Mouse (Mus musculus): Measurements from ENCODE around the gene Med27. TPM values are rescaled to one million over a fixed set of nuclear protein-coding genes. Genes with fewer than 3 reads are reported as not detected.
"Not testable (repeated sequence)": the region's sequence is repeated elsewhere in the genome, so short reads cannot be mapped to it uniquely, and the experiment has no call there.

The Med27 gene
- polyA plus RNA-seq, 1 experiment from 2014 or later = 77.9 TPM

GRCm38 (mm10) chr2:29520206-29520605 lies 173.6 kb downstream of the Med27 start:
- Histone ChIP-seq H3K27me3 (ENCODE audit: control insufficient read depth, insufficient read depth, low read length) (no peaks in the 10 kb centered on the region), H3K4me3 (ENCODE audit: low read depth, low read length) (no peak overlapping the region), H3K4me2 (ENCODE audit: low read depth, low read length) (no peak overlapping the region), H3K4me1 (ENCODE audit: control insufficient read depth, insufficient read depth, low read length) (peaks cover 24% of the 10 kb centered on the region), H3K9ac (replicated peaks; ENCODE audit: low read depth, low read length) (no peak overlapping the region), H3K36me3 (ENCODE audit: control insufficient read depth, insufficient read depth, low read length) (no peaks in the 10 kb centered on the region), H3K27ac (ENCODE audit: low read depth, low read length) (no peak overlapping the region), H3K9me3 (ENCODE audit: control insufficient read depth, low read length) (no peaks in the 10 kb centered on the region)
- WGBS = 66% methylated on average over 6 of the region's 6 CpGs
- no peak for ATAC-seq (ENCODE audit: low read depth)

- Histone ChIP-seq H3K9ac (replicated peaks; ENCODE audit: low read depth, low read length) (no peak overlapping the region), H3K4me1 (ENCODE audit: control insufficient read depth, insufficient read depth, low read length) (peaks cover 20% of the 10 kb centered on the region), H3K36me3 (ENCODE audit: control insufficient read depth, insufficient read depth, low read length) (no peaks in the 10 kb centered on the region), H3K4me3 (ENCODE audit: low read depth, low read length) (no peak overlapping the region), H3K27ac (ENCODE audit: low read depth, low read length) (no peak overlapping the region), H3K27me3 (ENCODE audit: control insufficient read depth, insufficient read depth, low read length) (no peaks in the 10 kb centered on the region), H3K9me3 (ENCODE audit: control insufficient read depth, low read length) (no peaks in the 10 kb centered on the region), H3K4me2 (ENCODE audit: low read depth, low read length) (no peak overlapping the region)
- ATAC-seq (ENCODE audit: low read depth) = no peak
- WGBS = 87% methylated on average over 7 of the region's 7 CpGs
Measured at GRCm38 (mm10) chr2:29521486-29521885, 174.9 kb downstream of the Med27 start.

- Histone ChIP-seq H3K4me3 (ENCODE audit: low read depth, low read length) (no peak overlapping the region), H3K4me2 (ENCODE audit: low read depth, low read length) (no peak overlapping the region), H3K27ac (ENCODE audit: low read depth, low read length) (peak overlapping the region; percentile 28; the same call in 1 of the 2 replicates), H3K9me3 (ENCODE audit: control insufficient read depth, low read length) (no peaks in the 10 kb centered on the region), H3K4me1 (ENCODE audit: control insufficient read depth, insufficient read depth, low read length) (peaks cover 20% of the 10 kb centered on the region), H3K36me3 (ENCODE audit: control insufficient read depth, insufficient read depth, low read length) (no peaks in the 10 kb centered on the region), H3K9ac (replicated peaks; ENCODE audit: low read depth, low read length) (no peak overlapping the region), H3K27me3 (ENCODE audit: control insufficient read depth, insufficient read depth, low read length) (no peaks in the 10 kb centered on the region)
- no peak for ATAC-seq (ENCODE audit: low read depth)
- WGBS = 51% methylated on average over 12 of the region's 12 CpGs
Measured at GRCm38 (mm10) chr2:29523918-29524811, 177.5 kb downstream of the Med27 start.

- Histone ChIP-seq H3K9me3 (ENCODE audit: control insufficient read depth, low read length) (no peaks in the 10 kb centered on the region), H3K36me3 (ENCODE audit: control insufficient read depth, insufficient read depth, low read length) (no peaks in the 10 kb centered on the region), H3K4me1 (ENCODE audit: control insufficient read depth, insufficient read depth, low read length) (peaks cover 15% of the 10 kb centered on the region; the same call in 1 of the 2 replicates), H3K9ac (replicated peaks; ENCODE audit: low read depth, low read length) (no peak overlapping the region), H3K4me3 (ENCODE audit: low read depth, low read length) (no peak overlapping the region), H3K4me2 (ENCODE audit: low read depth, low read length) (no peak overlapping the region), H3K27me3 (ENCODE audit: control insufficient read depth, insufficient read depth, low read length) (no peaks in the 10 kb centered on the region), H3K27ac (ENCODE audit: low read depth, low read length) (no peak overlapping the region)
- WGBS = 68% methylated on average over 4 of the region's 4 CpGs
- no peak for ATAC-seq (ENCODE audit: low read depth)
Measured at GRCm38 (mm10) chr2:29525273-29525805, 178.7 kb downstream of the Med27 start.

GRCm38 (mm10) chr2:29526266-29526665 lies 179.6 kb downstream of the Med27 start:
- WGBS = 60% methylated on average over 14 of the region's 14 CpGs
- no peak overlapping the region for H3K27ac ChIP-seq (ENCODE audit: low read depth, low read length)

GRCm38 (mm10) chr2:29527480-29527879 lies 180.9 kb downstream of the Med27 start:
- peaks cover 15% of the 10 kb centered on the region; the same call in 1 of the 2 replicates for H3K4me1 ChIP-seq (ENCODE audit: control insufficient read depth, insufficient read depth, low read length)
- H3K27me3 ChIP-seq (ENCODE audit: control insufficient read depth, insufficient read depth, low read length); H3K27ac ChIP-seq (ENCODE audit: low read depth, low read length); ATAC-seq (ENCODE audit: low read depth); H3K9ac ChIP-seq (replicated peaks; ENCODE audit: low read depth, low read length); H3K36me3 ChIP-seq (ENCODE audit: control insufficient read depth, insufficient read depth, low read length); H3K4me3 ChIP-seq (ENCODE audit: low read depth, low read length); H3K4me2 ChIP-seq (ENCODE audit: low read depth, low read length); H3K9me3 ChIP-seq (ENCODE audit: control insufficient read depth, low read length): not testable (repeated sequence)
- 86% methylated on average over 8 of the region's 9 CpGs for WGBS

More at GRCm38 (mm10) chr2:29526266-29526665, 179.6 kb downstream of the Med27 start:
- no peak overlapping the region for H3K4me3 ChIP-seq (ENCODE audit: low read depth, low read length)
- no peak overlapping the region for H3K9ac ChIP-seq (replicated peaks; ENCODE audit: low read depth, low read length)
- peak; percentile 70 for ATAC-seq (ENCODE audit: low read depth)
- H3K4me1 ChIP-seq (ENCODE audit: control insufficient read depth, insufficient read depth, low read length) = peaks cover 15% of the 10 kb centered on the region; the same call in 1 of the 2 replicates
- H3K36me3 ChIP-seq (ENCODE audit: control insufficient read depth, insufficient read depth, low read length) = no peaks in the 10 kb centered on the region
- H3K9me3 ChIP-seq (ENCODE audit: control insufficient read depth, low read length) = no peaks in the 10 kb centered on the region
- H3K27me3 ChIP-seq (ENCODE audit: control insufficient read depth, insufficient read depth, low read length) = no peaks in the 10 kb centered on the region
- no peak overlapping the region for H3K4me2 ChIP-seq (ENCODE audit: low read depth, low read length)

GRCm38 (mm10) chr2:29528811-29529210 lies 182.2 kb downstream of the Med27 start:
- Histone ChIP-seq H3K36me3 (ENCODE audit: control insufficient read depth, insufficient read depth, low read length) (no peaks in the 10 kb centered on the region), H3K9ac (replicated peaks; ENCODE audit: low read depth, low read length) (no peak overlapping the region), H3K9me3 (ENCODE audit: control insufficient read depth, low read length) (no peaks in the 10 kb centered on the region), H3K27me3 (ENCODE audit: control insufficient read depth, insufficient read depth, low read length) (no peaks in the 10 kb centered on the region), H3K4me1 (ENCODE audit: control insufficient read depth, insufficient read depth, low read length) (peaks cover 12% of the 10 kb centered on the region; the same call in 1 of the 2 replicates), H3K27ac (ENCODE audit: low read depth, low read length) (no peak overlapping the region), H3K4me2 (ENCODE audit: low read depth, low read length) (no peak overlapping the region), H3K4me3 (ENCODE audit: low read depth, low read length) (no peak overlapping the region)
- no peak for ATAC-seq (ENCODE audit: low read depth)
- 94% methylated on average over 5 of the region's 5 CpGs for WGBS

GRCm38 (mm10) chr2:29529788-29530187 lies 183.2 kb downstream of the Med27 start:
- H3K36me3 ChIP-seq (ENCODE audit: control insufficient read depth, insufficient read depth, low read length); H3K9me3 ChIP-seq (ENCODE audit: control insufficient read depth, low read length); H3K4me1 ChIP-seq (ENCODE audit: control insufficient read depth, insufficient read depth, low read length); H3K4me2 ChIP-seq (ENCODE audit: low read depth, low read length); H3K9ac ChIP-seq (replicated peaks; ENCODE audit: low read depth, low read length); ATAC-seq (ENCODE audit: low read depth); H3K4me3 ChIP-seq (ENCODE audit: low read depth, low read length); H3K27me3 ChIP-seq (ENCODE audit: control insufficient read depth, insufficient read depth, low read length); H3K27ac ChIP-seq (ENCODE audit: low read depth, low read length): not testable (repeated sequence)
- 97% methylated on average over 2 of the region's 2 CpGs for WGBS

- Histone ChIP-seq H3K27ac (ENCODE audit: low read depth, low read length) (no peak overlapping the region), H3K36me3 (ENCODE audit: control insufficient read depth, insufficient read depth, low read length) (no peaks in the 10 kb centered on the region), H3K27me3 (ENCODE audit: control insufficient read depth, insufficient read depth, low read length) (no peaks in the 10 kb centered on the region), H3K9ac (replicated peaks; ENCODE audit: low read depth, low read length) (no peak overlapping the region), H3K9me3 (ENCODE audit: control insufficient read depth, low read length) (no peaks in the 10 kb centered on the region), H3K4me3 (ENCODE audit: low read depth, low read length) (no peak overlapping the region), H3K4me2 (ENCODE audit: low read depth, low read length) (no peak overlapping the region), H3K4me1 (ENCODE audit: control insufficient read depth, insufficient read depth, low read length) (no peaks in the 10 kb centered on the region)
- ATAC-seq (ENCODE audit: low read depth) = no peak
- WGBS = 97% methylated on average over 3 of the region's 3 CpGs
Measured at GRCm38 (mm10) chr2:29532173-29532572, 185.6 kb downstream of the Med27 start.
